Mouse (Mus musculus) kidney, adult 2 months (tissue): ENCODE data around the gene Gm3376. TPM values are rescaled to one million over a fixed set of nuclear protein-coding genes. Genes with fewer than 3 reads are reported as not detected.
"Not testable (repeated sequence)": the region's sequence is repeated elsewhere in the genome, so short reads cannot be mapped to it uniquely, and the experiment has no call there.

Experiments
- DNase-seq: peaks from one replicate; pipeline ENCODE4 v3.0.0; 2021
- H3K27ac ChIP-seq: fragments of 200-500 bp; 2 replicates; pipeline ENCODE4 v1.5.1; 2012; ENCODE audit warnings: low read depth, low read length, control low read depth, inconsistent platforms; ENCODE audit not compliant: insufficient read depth
- H3K27me3 ChIP-seq: fragments of 200-500 bp; replicated peaks from 2 replicates; pipeline ENCODE4 v1.6.1; 2012; ENCODE audit warnings: mild to moderate bottlenecking, moderate library complexity, low read length, inconsistent platforms; ENCODE audit not compliant: control insufficient read depth, insufficient read depth
- H3K36me3 ChIP-seq: fragments of 200-500 bp; 2 replicates; pipeline ENCODE4 v1.6.1; 2012; ENCODE audit warnings: mild to moderate bottlenecking, moderate library complexity, low read length, inconsistent platforms; ENCODE audit not compliant: control insufficient read depth, insufficient read depth
- H3K4me1 ChIP-seq: fragments of 200-500 bp; 2 replicates; pipeline ENCODE4 v1.6.1; 2011; ENCODE audit warnings: low read length; ENCODE audit not compliant: control insufficient read depth, insufficient read depth
- H3K4me3 ChIP-seq: fragments of 200-500 bp; 2 replicates; pipeline ENCODE4 v1.5.1; 2011; ENCODE audit warnings: mild to moderate bottlenecking, low read depth, low read length, control low read depth; ENCODE audit not compliant: insufficient read depth
- WGBS: fragments of 180-500 bp; shearing (Covaris S2); methylation state at CpG from one replicate; pipeline ENCODE4 v1.1.7; 2018; 5-methylcytosine and 5-hydroxymethylcytosine counted together
- polyA plus RNA-seq: library from polyadenylated mRNA; depleted of rRNA; stranded (reverse); fragments of >200 nt; gene quantifications from 2 replicates; pipeline ENCODE4 v1.2.3, GENCODE M21; 2012; rRNA removed

The Gm3376 gene
- not detected in 2 replicates for polyA plus RNA-seq

DNA sequence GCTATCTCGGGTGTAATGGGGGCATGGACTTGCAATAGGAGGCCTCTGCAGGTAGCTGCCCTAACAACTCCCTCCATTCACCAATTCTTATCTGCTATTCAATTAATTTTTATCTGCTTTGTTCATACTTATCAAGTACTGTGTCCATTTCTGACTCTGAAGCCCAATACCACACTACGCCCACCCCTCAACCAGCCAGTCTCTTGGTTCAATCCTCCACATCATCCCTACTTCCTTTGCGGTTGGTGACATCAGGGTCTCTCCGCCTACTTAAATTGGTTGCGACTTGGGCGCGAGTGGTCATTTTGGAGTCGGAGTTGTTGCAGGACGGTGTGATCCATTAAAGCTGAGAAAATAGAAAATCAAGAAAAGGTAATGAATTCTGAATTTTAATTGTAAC lies at the start of gene Gm3376:
Gm3376 (plus strand) TSS at position 301 of the 400 bp plus-strand sequence.
- not testable (repeated sequence) for H3K36me3 ChIP-seq, H3K27ac ChIP-seq, H3K27me3 ChIP-seq, H3K4me1 ChIP-seq, DNase-seq, H3K4me3 ChIP-seq
- WGBS, result no CpG with 5 or more reads among the region's 9 CpGs
